Mouse (Mus musculus) frontal cortex, postnatal 25 days (tissue): ENCODE data around the gene Olfr613.
"Not testable (repeated sequence)": the region's sequence is repeated elsewhere in the genome, so short reads cannot be mapped to it uniquely, and the experiment has no call there.

ENCODE experiments used
- DNase-seq, 2 experiments: peaks; one replicate each; pipeline ENCODE4 v3.0.0; 2022; ENCODE audit warnings: low spot score in 2 of 2

Gene Olfr613

GRCm38 (mm10) chr7:103547774-103548173, at the start of gene Olfr613:
Gene Olfr613 (plus strand): TSS chr7:103548074.
- no peak for DNase-seq

- no peak for DNase-seq
Observed at GRCm38 (mm10) chr7:103512022-103512421, 35.9 kb upstream of the Olfr613 start, which contains the start of gene Olfr610. Gene Olfr610 (minus strand): TSS chr7:103512122.

GRCm38 (mm10) chr7:103520746-103521145, 27.1 kb upstream of the Olfr613 start, which contains the start of gene Olfr611:
Gene Olfr611 (minus strand): TSS chr7:103520846.
- DNase-seq = not testable (repeated sequence)

- DNase-seq = not testable (repeated sequence)
Observed at GRCm38 (mm10) chr7:103542617-103543016, 5.3 kb upstream of the Olfr613 start, which contains the start of gene Olfr612. Gene Olfr612 (minus strand): TSS chr7:103542717.

GRCm38 (mm10) chr7:103555779-103556178, 7.9 kb downstream of the Olfr613 start, which contains the start of gene Olfr615:
Gene Olfr615 (plus strand): TSS chr7:103556079.
- DNase-seq = no peak

- DNase-seq = no peak
Observed at GRCm38 (mm10) chr7:103569043-103569442, 21.2 kb downstream of the Olfr613 start, which contains the start of gene Olfr616. Gene Olfr616 (minus strand): TSS chr7:103569143.

- DNase-seq = no peak
Observed at GRCm38 (mm10) chr7:103572761-103573160, 24.9 kb downstream of the Olfr613 start, which contains the start of gene Olfr617. Gene Olfr617 (plus strand): TSS chr7:103573061.

GRCm38 (mm10) chr7:103589803-103590202, 41.9 kb downstream of the Olfr613 start, which contains the start of gene Olfr618:
Gene Olfr618 (plus strand): TSS chr7:103590103.
- no peak for DNase-seq

GRCm38 (mm10) chr7:103600275-103600674, 52.4 kb downstream of the Olfr613 start, which contains the start of gene Olfr619:
Gene Olfr619 (plus strand): TSS chr7:103600575.
- DNase-seq = no peak
